ENCODE assay signal across 19 mouse cellular contexts in genomic region chr7:131062541-131062940, GRCm38 (mm10). TPM values are rescaled to one million over a fixed set of nuclear protein-coding genes. Genes with fewer than 3 reads are reported as not detected.
DNase-seq lines count a peak whose midpoint lies in the region; ATAC-seq lines count a peak whose summit lies in the region.
"Had no signal": no experiment of that assay in that cellular context is flagged by ENCODE, and none has a peak within 500 bp of the region (broad histone marks: within the 10 kb centered on the region; RNA-seq: fewer than 3 reads in every experiment).

No protein-coding gene starts in this region.

- H3K4me3 ChIP-seq in midbrain, embryonic 14.5 days (replicated peaks; ENCODE audit: low read depth, low read length): no peak overlapping the region
- H3K4me3 ChIP-seq: embryonic facial prominence, embryonic 15.5 days; lung, embryonic 15.5 days; neural tube, embryonic 15.5 days had no signal

- H3K4me1 ChIP-seq in midbrain, embryonic 14.5 days (ENCODE audit: control insufficient read depth, insufficient read depth, low read length): no peaks in the 10 kb centered on the region
- H3K4me1 ChIP-seq: embryonic facial prominence, embryonic 15.5 days; lung, embryonic 15.5 days; neural tube, embryonic 15.5 days had no signal

- 87% methylated on average over 2 of the region's 2 CpGs for WGBS in midbrain, embryonic 14.5 days

- H3K9me3 ChIP-seq in midbrain, embryonic 14.5 days (ENCODE audit: control insufficient read depth, low read length): no peaks in the 10 kb centered on the region
- H3K9me3 ChIP-seq: embryonic facial prominence, embryonic 15.5 days; lung, embryonic 15.5 days; neural tube, embryonic 15.5 days had no signal

- ATAC-seq in midbrain, embryonic 14.5 days (ENCODE audit: low FRiP score, low TSS enrichment): no peak
- ATAC-seq: intestine, embryonic 16.5 days; midbrain, embryonic 16.5 days had no signal

- H3K4me2 ChIP-seq in midbrain, embryonic 14.5 days (ENCODE audit: low read length): no peak overlapping the region
- H3K4me2 ChIP-seq: embryonic facial prominence, embryonic 15.5 days; lung, embryonic 15.5 days; neural tube, embryonic 15.5 days had no signal

- peak; percentile 37 for DNase-seq in adrenal gland, postnatal 14 days
- no peak for DNase-seq in adrenal gland, postnatal 4 days (ENCODE audit: low spot score in 2 of 2)
- peak; percentile 15 for DNase-seq in kidney, postnatal 10 days
- no peak for DNase-seq in kidney, postnatal 14 days
- peak; percentile 36 for DNase-seq in thymus, postnatal 25 days
- DNase-seq in thymus, adult 18-20 months: no peak
- no peak for DNase-seq in midbrain, embryonic 14.5 days
- no peak for DNase-seq in natural killer cell, adult 2 months (ENCODE audit: low spot score in 2 of 2)
- DNase-seq: B cell, adult 2 months; heart, adult 11 months; heart, postnatal 4 days; layer of hippocampus, adult 9-11 months; left cerebral cortex, postnatal 4 days; right cerebral cortex, postnatal 25 days had no signal

- H3K27ac ChIP-seq in midbrain, embryonic 14.5 days (replicated peaks; ENCODE audit: low read depth, low read length): no peak overlapping the region
- H3K27ac ChIP-seq: embryonic facial prominence, embryonic 15.5 days; lung, embryonic 15.5 days; neural tube, embryonic 15.5 days had no signal

- no peaks in the 10 kb centered on the region for H3K27me3 ChIP-seq in midbrain, embryonic 14.5 days (ENCODE audit: control insufficient read depth, insufficient read depth, low read length)
- H3K27me3 ChIP-seq: embryonic facial prominence, embryonic 15.5 days; lung, embryonic 15.5 days; neural tube, embryonic 15.5 days had no signal

- no peak overlapping the region for H3K9ac ChIP-seq in midbrain, embryonic 14.5 days (replicated peaks; ENCODE audit: low read length)
- H3K9ac ChIP-seq: embryonic facial prominence, embryonic 15.5 days; lung, embryonic 15.5 days; neural tube, embryonic 15.5 days had no signal

- H3K36me3 ChIP-seq in midbrain, embryonic 14.5 days (ENCODE audit: control insufficient read depth, insufficient read depth, low read length): no peaks in the 10 kb centered on the region
- H3K36me3 ChIP-seq: embryonic facial prominence, embryonic 15.5 days; lung, embryonic 15.5 days; neural tube, embryonic 15.5 days had no signal

RNA-seq across cellular contexts. Expression of gene Dmbt1, which starts 30.7 kb away (rescaled TPM):
- 0.64 TPM in 1 of 2 replicates, not detected in the other for total RNA-seq in adrenal gland, postnatal 14 days (2021)
- 100 to 1,000 TPM in 1 of 2 experiments, under 1 TPM in 1; 0.06 to 107 TPM for total RNA-seq in adrenal gland, postnatal 4 days (2021)
- not detected in 2 replicates for polyA plus RNA-seq in midbrain, embryonic 14.5 days (2014; fragmentation: Nextera tagmentation; extraction: Ambion mirVana)
- total RNA-seq: heart, postnatal 4 days had no signal
- polyA plus RNA-seq: lung, embryonic 15.5 days; midbrain, embryonic 16.5 days; neural tube, embryonic 15.5 days had no signal

Comparison
In these comparisons a context has a peak if more than half of its experiments do, and no peak if none do; other contexts are left out.
1. DNase-seq: peak in adrenal gland, postnatal 14 days (single experiment), kidney, postnatal 10 days (single experiment) and thymus, postnatal 25 days (single experiment); none in adrenal gland, postnatal 4 days (0 of 2), kidney, postnatal 14 days (single experiment), thymus, adult 18-20 months (0 of 2), midbrain, embryonic 14.5 days (single experiment) and natural killer cell, adult 2 months (0 of 2).